Mouse (Mus musculus) embryonic facial prominence, embryonic 12.5 days (tissue): Measurements from ENCODE around the gene Six1. TPM values are rescaled to one million over a fixed set of nuclear protein-coding genes. Genes with fewer than 3 reads are reported as not detected.

Experiments used
- ATAC-seq: fragments of 200-750 bp; cut with Nextera tagmentation; 2 replicates; pipeline ENCODE4 v1.8.0; 2017; ENCODE audit not compliant: insufficient number of reproducible peaks, insufficient read depth, low FRiP score, low TSS enrichment
- H3K27ac ChIP-seq: fragments of 300-500 bp; sonication (generic); 2 replicates; pipeline ENCODE4 v1.5.1; 2016; ENCODE audit warnings: mild to moderate bottlenecking
- H3K27me3 ChIP-seq: fragments of 300-500 bp; sonication (generic); 2 replicates; pipeline ENCODE4 v1.6.1; 2016; ENCODE audit warnings: mild to moderate bottlenecking, moderate library complexity
- H3K36me3 ChIP-seq: fragments of 300-500 bp; sonication (generic); 2 replicates; pipeline ENCODE4 v1.6.1; 2016; ENCODE audit warnings: mild to moderate bottlenecking
- H3K4me1 ChIP-seq: fragments of 300-500 bp; sonication (generic); 2 replicates; pipeline ENCODE4 v1.6.1; 2016
- H3K4me2 ChIP-seq: fragments of 300-500 bp; sonication (generic); replicated peaks from 2 replicates; pipeline ENCODE4 v1.6.1; 2016; ENCODE audit warnings: mild to moderate bottlenecking, moderate library complexity
- H3K4me3 ChIP-seq: fragments of 300-500 bp; sonication (generic); 2 replicates; pipeline ENCODE4 v1.5.1; 2016; ENCODE audit warnings: mild to moderate bottlenecking
- H3K9ac ChIP-seq: fragments of 300-500 bp; sonication (generic); 2 replicates; pipeline ENCODE4 v1.6.1; 2016; ENCODE audit warnings: mild to moderate bottlenecking, moderate library complexity
- H3K9me3 ChIP-seq: fragments of 300-500 bp; sonication (generic); 2 replicates; pipeline ENCODE4 v1.6.1; 2016; ENCODE audit warnings: mild to moderate bottlenecking, moderate library complexity
- WGBS: fragments of 180-500 bp; shearing (Covaris S2); methylation state at CpG from one replicate; pipeline ENCODE4 v1.1.7; 2016; 5-methylcytosine and 5-hydroxymethylcytosine counted together
- polyA plus RNA-seq: library from polyadenylated mRNA; unstranded; fragments of >200 nt; fragmentation: Nextera tagmentation; extraction: Ambion mirVana; gene quantifications from 2 replicates; pipeline ENCODE4 v1.2.1, GENCODE M21; 2016

The Six1 gene
- polyA plus RNA-seq, 1 experiment from 2014 or later, result 75.3 TPM

GRCm38 (mm10) chr12:73040563-73041255 lies 13.0 kb downstream of the Six1 start:
- H3K4me3 ChIP-seq, result peak overlapping the region; percentile 44
- peaks cover 11% of the 10 kb centered on the region; the same call in 1 of the 2 replicates for H3K27me3 ChIP-seq
- no peak for ATAC-seq
- WGBS, result 3% methylated on average over 27 of the region's 27 CpGs
- peaks cover 32% of the 10 kb centered on the region; the same call in 1 of the 2 replicates for H3K4me1 ChIP-seq
- no peaks in the 10 kb centered on the region for H3K9me3 ChIP-seq
- peak overlapping the region; percentile 75 for H3K9ac ChIP-seq
- peak overlapping the region; percentile 87 for H3K27ac ChIP-seq
- peak overlapping the region; percentile 67 for H3K4me2 ChIP-seq
- H3K36me3 ChIP-seq, result peaks cover 12% of the 10 kb centered on the region

- Histone ChIP-seq H3K27ac (peak overlapping the region; percentile 87), H3K4me2 (peak overlapping the region; percentile 67), H3K9ac (peak overlapping the region; percentile 75), H3K27me3 (peaks cover 11% of the 10 kb centered on the region; the same call in 1 of the 2 replicates), H3K36me3 (peaks cover 12% of the 10 kb centered on the region), H3K4me3 (peak overlapping the region; percentile 44), H3K4me1 (peaks cover 39% of the 10 kb centered on the region; the same call in 1 of the 2 replicates), H3K9me3 (no peaks in the 10 kb centered on the region)
- 3% methylated on average over 18 of the region's 18 CpGs for WGBS
- ATAC-seq, result no peak
Measured at GRCm38 (mm10) chr12:73039939-73040562, 13.6 kb downstream of the Six1 start.

GRCm38 (mm10) chr12:73038992-73039938 lies 14.4 kb downstream of the Six1 start:
- peaks cover 45% of the 10 kb centered on the region; the same call in 1 of the 2 replicates for H3K4me1 ChIP-seq
- peaks cover 11% of the 10 kb centered on the region; the same call in 1 of the 2 replicates for H3K27me3 ChIP-seq
- H3K4me3 ChIP-seq, result peak overlapping the region; percentile 44
- peak overlapping the region; percentile 87 for H3K27ac ChIP-seq
- 0 out of 2 replicates have a peak, but pooled peaks have one; percentile 4 for ATAC-seq
- peaks cover 10% of the 10 kb centered on the region; the same call in 1 of the 2 replicates for H3K36me3 ChIP-seq
- no peaks in the 10 kb centered on the region for H3K9me3 ChIP-seq
- peak overlapping the region; percentile 75 for H3K9ac ChIP-seq
- 3% methylated on average over 41 of the region's 41 CpGs for WGBS
- peak overlapping the region; percentile 67 for H3K4me2 ChIP-seq

GRCm38 (mm10) chr12:73038441-73038991 lies 15.2 kb downstream of the Six1 start:
- Histone ChIP-seq H3K4me3 (peak overlapping the region; percentile 44), H3K4me1 (peaks cover 49% of the 10 kb centered on the region; the same call in 1 of the 2 replicates), H3K36me3 (peaks cover 6% of the 10 kb centered on the region; the same call in 1 of the 2 replicates), H3K4me2 (peak overlapping the region; percentile 67), H3K9ac (peak overlapping the region; percentile 75), H3K27me3 (peaks cover 11% of the 10 kb centered on the region; the same call in 1 of the 2 replicates), H3K27ac (peak overlapping the region; percentile 87), H3K9me3 (no peaks in the 10 kb centered on the region)
- no peak for ATAC-seq
- 8% methylated on average over 12 of the region's 12 CpGs for WGBS

GRCm38 (mm10) chr12:73037385-73038160 lies 16.1 kb downstream of the Six1 start:
- Histone ChIP-seq H3K9me3 (no peaks in the 10 kb centered on the region), H3K4me1 (peaks cover 50% of the 10 kb centered on the region; the same call in 1 of the 2 replicates), H3K4me3 (no peak overlapping the region), H3K36me3 (no peaks in the 10 kb centered on the region), H3K9ac (no peak overlapping the region), H3K27me3 (peaks cover 6% of the 10 kb centered on the region; the same call in 1 of the 2 replicates), H3K4me2 (peak overlapping the region; percentile 67; the same call in 1 of the 2 replicates), H3K27ac (peak overlapping the region; percentile 87; the same call in 1 of the 2 replicates)
- ATAC-seq, result no peak
- 14% methylated on average over 7 of the region's 7 CpGs for WGBS

- Histone ChIP-seq H3K4me2 (peak overlapping the region; percentile 44), H3K9me3 (no peaks in the 10 kb centered on the region), H3K27me3 (peaks cover 6% of the 10 kb centered on the region; the same call in 1 of the 2 replicates), H3K27ac (peak overlapping the region; percentile 91), H3K4me3 (peak overlapping the region; percentile 10), H3K4me1 (peaks cover 45% of the 10 kb centered on the region; the same call in 1 of the 2 replicates), H3K36me3 (no peaks in the 10 kb centered on the region), H3K9ac (0 out of 2 replicates have a peak overlapping the region, but pooled peaks have one; percentile 21)
- peak; percentile 80 for ATAC-seq
- WGBS, result 1% methylated on average over 43 of the region's 43 CpGs
Measured at GRCm38 (mm10) chr12:73034901-73035895, 18.5 kb downstream of the Six1 start.

GRCm38 (mm10) chr12:73032665-73033064 lies 21.0 kb downstream of the Six1 start:
- Histone ChIP-seq H3K4me3 (no peak overlapping the region), H3K9me3 (no peaks in the 10 kb centered on the region), H3K4me2 (no peak overlapping the region), H3K27me3 (no peaks in the 10 kb centered on the region), H3K27ac (no peak overlapping the region), H3K9ac (no peak overlapping the region), H3K4me1 (peaks cover 30% of the 10 kb centered on the region; the same call in 1 of the 2 replicates), H3K36me3 (no peaks in the 10 kb centered on the region)
- 61% methylated on average over 3 of the region's 3 CpGs for WGBS
- no peak for ATAC-seq

GRCm38 (mm10) chr12:73031315-73031714 lies 22.4 kb downstream of the Six1 start:
- H3K9me3 ChIP-seq, result no peaks in the 10 kb centered on the region
- H3K36me3 ChIP-seq, result no peaks in the 10 kb centered on the region
- 35% methylated on average over 4 of the region's 4 CpGs for WGBS
- H3K4me1 ChIP-seq, result peaks cover 24% of the 10 kb centered on the region; the same call in 1 of the 2 replicates
- H3K4me2 ChIP-seq, result no peak overlapping the region
- 0 out of 2 replicates have a peak overlapping the region, but pooled peaks have one; percentile 36 for H3K27ac ChIP-seq
- no peak overlapping the region for H3K9ac ChIP-seq
- no peak for ATAC-seq
- no peaks in the 10 kb centered on the region for H3K27me3 ChIP-seq
- no peak overlapping the region for H3K4me3 ChIP-seq

- 61% methylated on average over 8 of the region's 8 CpGs for WGBS
- no peaks in the 10 kb centered on the region for H3K9me3 ChIP-seq
- no peak overlapping the region for H3K4me3 ChIP-seq
- no peaks in the 10 kb centered on the region for H3K36me3 ChIP-seq
- ATAC-seq, result no peak
- H3K27me3 ChIP-seq, result no peaks in the 10 kb centered on the region
- no peak overlapping the region for H3K4me2 ChIP-seq
- no peak overlapping the region for H3K9ac ChIP-seq
- H3K4me1 ChIP-seq, result no peaks in the 10 kb centered on the region
- no peak overlapping the region for H3K27ac ChIP-seq
Measured at GRCm38 (mm10) chr12:73025490-73025889, 28.2 kb downstream of the Six1 start.
